Mouse (Mus musculus): ENCODE results near the gene Caprin2.

Caprin2 gene

DNA sequence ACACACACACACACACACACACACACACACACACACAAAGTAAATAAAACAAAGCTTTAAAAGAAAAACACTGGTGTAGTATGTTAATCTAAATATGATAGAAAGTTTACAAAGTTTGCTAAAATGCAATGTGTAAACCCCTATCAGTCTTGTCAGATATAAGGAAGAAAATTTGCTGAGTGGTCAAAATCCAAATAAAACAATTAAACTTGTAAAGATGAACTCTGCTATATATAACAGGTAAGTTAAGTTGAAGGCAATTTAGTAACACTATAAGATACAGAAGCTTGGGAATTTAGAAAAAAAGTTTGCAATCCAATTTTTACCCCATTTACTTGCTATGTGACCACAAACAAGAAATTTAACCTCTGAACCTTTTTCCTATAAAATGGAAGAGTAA is 50.4 kb downstream of the Caprin2 start:
- DNase-seq (ENCODE audit: extremely low read depth, insufficient read length, low spot score) = no peak

DNA sequence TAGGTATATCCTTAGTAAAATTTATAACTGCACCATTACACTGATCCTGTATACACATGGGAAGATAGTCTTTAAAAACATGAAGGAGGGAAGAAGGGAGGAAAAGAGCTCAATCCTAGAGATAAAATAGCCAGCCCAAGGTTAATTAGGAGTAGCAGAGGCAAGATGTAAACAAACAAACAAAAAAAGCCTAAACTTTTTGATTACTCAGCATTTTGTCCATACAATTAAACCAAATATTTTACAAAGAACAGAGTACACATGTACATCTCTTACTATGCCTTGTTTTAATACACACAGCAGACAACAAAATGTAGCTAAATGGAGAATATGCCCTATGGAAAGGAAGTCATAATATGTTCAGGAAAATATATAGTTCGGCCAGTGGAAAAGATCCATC is 54.3 kb downstream of the Caprin2 start:
- DNase-seq (ENCODE audit: extremely low read depth, insufficient read length, low spot score) = no peak

DNA sequence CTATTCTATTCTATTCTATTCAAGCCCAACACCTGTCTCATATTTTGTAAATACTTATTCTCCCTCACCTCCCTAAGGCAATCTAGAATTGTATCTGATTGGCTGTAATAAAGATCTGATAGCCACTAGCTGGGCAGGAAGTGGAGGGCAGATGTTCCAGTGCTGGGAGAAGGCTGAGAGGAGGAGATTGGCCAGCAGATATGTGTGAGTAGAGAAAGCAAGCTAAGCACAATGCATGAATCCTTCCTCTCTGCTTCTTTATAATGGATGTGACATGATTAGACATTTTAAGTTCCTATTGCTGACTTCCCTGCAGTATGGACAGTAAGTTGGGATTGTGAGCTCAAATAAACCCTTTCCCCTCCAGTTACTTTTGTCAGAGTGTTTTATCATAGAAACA is 57.6 kb downstream of the Caprin2 start:
- DNase-seq (ENCODE audit: extremely low read depth, insufficient read length, low spot score) = no peak

DNA sequence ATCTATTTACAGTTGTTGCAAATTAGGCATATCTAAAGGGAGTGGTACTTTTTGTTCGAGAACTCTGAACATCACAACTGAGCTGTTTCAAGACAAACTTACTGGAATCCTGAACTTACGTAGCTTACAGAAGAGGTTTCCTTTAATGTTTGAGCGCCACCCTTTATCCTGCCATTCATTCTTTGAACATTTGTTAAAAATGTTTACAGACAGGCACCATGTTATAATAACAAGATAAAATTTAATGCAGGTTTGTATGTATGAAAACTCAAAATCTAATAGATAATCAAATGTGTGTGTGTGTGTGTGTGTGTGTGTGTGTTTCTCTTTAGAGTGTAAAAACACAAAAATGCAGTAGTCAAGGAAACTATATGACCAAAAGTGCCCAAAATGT is 64.3 kb downstream of the Caprin2 start:
- no peak for DNase-seq (ENCODE audit: extremely low read depth, insufficient read length, low spot score)

DNA sequence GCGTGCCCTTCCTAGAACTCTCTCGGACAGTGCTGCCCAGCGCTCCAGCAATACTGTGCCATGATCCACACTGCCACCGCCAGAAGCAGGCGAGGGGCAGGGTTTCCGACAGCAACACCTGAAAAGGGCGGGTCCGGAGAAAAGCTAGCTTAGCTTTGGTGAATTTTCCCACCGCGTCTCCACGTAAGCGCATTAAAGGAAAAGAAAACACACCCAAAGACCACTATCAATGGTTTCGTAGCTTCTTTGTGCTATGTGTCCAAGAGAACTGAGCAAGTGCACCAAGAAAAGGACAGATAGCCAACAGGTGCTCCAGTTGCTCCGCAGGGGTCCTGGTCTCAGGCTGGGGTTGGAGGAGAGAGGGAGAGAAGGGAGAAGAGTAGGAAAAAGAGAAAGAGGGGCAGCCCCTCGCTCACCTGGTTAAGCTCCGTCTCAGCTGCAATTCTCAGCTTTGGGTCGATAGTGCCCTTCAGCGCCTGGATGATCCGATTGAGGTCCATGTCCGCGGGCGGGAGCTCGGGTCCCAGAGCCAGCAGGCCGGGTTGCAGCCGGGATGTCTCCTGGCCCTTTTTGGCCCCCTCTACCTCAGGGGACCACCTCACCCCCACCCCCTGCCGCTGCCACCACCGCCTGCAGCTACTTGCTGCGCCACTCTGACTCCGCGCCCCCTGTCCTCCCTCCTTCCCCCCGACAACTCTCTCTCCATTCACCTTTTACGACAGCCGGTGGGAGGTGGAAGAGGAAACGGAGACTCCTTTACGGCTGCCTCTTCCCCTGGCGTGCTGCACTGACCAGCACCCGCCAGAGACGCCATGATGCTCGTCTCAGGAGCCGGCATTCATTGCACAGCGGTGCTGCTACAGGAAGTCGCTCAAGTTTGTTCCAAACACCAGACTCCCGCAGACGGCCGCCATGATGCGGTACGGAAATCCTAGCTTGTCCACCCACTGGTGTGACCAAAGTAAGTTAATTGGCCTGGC is 65.0 kb downstream of the Caprin2 start, which contains the start of gene Ipo8:
Gene Ipo8 (minus strand): TSS at position 720 of the 980 bp plus-strand sequence.
- DNase-seq (ENCODE audit: extremely low read depth, insufficient read length, low spot score) = peak; percentile 94

DNA sequence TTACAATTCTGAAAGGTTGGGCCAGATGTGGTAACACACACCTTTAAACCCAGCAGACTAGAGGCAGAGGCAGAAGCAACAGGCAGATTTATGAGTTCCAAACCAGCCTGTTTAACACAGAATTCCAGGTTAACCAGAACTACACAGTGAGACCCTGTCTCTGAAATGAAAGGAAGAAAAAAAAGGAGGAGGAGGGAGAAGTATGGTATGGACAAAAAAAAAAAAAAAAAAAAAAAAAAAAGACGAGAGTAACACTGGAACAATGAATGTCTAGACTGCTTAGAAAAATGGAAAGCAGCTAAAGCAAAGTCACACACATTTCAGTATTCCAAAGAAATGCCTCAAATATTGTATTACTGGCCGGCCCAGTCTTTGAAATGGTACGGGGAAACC is 65.7 kb downstream of the Caprin2 start:
- no peak for DNase-seq (ENCODE audit: extremely low read depth, insufficient read length, low spot score)

DNA sequence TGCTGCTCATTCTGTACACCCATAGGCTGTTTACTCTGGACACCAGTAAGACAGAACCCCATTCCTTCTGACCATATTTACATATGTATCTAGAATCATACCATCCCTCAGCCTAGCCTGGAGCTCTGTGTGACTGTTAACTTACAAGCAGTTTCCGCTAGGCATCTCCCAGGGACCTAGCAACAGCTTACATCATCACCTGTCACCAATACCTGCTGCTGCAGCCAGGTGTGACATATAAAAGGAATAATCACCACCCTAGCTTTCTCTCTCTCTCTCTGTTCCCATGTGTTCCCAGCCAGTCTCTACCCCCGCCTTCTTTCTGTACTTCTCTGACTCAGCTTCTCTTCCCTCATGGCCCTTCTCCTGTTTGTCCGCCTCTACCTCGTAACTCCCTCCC is 69.9 kb downstream of the Caprin2 start:
- no peak for DNase-seq (ENCODE audit: extremely low read depth, insufficient read length, low spot score)

DNA sequence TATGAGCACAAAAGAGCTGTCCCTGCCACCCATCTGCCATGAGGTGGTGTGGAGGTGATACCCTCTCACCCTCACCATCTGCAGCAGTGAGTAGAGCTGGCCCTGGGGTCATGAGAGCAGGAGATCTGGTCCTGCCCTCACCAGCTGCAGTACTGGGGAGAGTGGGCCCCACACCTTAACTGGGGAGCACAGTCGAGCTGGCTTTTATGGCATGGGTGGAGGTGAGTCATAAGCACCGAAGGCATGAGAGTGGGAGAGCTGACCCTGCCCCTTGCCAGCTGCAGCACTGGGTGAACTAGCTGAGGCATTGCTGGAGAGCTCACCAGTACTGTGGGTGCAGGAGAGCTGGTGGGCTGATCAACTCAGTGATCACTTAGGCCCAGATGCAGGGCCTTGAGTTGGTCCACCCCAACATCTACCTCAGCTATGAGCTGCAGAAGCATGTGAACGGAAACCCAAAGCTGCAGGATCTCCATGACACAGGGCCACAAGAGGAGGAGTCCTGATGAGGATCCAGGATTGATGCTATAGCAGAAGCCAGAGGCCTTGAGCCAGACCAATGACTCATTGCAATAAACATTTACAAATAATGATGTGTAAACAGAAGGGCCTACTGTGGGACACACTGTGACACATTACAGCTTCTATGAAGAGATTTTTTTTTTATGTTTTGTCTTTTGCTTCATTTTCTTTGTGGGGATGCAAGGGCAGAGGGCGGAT is 77.3 kb downstream of the Caprin2 start:
- DNase-seq (ENCODE audit: extremely low read depth, insufficient read length, low spot score) = peak; percentile 16

DNA sequence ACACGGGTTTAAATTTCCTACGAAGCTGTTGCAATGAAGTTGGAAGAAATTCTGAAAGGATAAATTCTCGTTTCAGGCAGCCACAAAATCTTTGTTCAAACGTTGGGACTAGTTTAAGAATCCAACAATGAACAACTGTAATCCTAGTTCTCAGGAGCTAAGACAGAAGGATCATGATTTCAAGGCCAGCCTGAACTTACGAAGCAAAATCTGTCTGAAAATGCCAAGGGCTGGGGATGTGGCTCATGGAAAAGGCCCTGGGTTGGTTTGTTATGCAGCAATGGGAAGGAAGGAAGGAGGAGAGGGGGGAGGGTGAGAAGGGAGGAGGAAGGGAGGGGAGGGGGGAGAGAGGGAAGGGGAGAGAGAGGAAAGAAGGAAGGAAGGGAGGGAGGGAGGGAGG is 79.3 kb downstream of the Caprin2 start:
- no peak for DNase-seq (ENCODE audit: extremely low read depth, insufficient read length, low spot score)

DNA sequence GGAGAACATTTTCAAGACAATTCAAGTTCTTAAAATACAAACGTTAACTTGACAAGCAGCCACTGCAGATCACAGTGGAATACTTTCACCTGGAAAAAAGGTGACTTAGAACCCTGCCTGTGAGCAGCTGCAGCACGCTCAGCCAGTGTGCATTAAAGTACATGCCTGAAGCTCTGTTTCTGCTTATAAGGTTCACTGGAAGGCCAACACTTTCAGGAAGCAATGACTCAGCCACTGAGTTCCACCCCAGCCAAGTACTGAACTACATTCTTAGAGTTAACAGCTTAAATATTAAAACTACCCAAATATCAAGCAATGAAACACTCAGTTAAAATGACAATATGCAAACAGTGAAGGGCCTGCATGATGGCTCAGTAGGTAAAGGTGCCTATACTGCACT is 84.9 kb downstream of the Caprin2 start:
- DNase-seq (ENCODE audit: extremely low read depth, insufficient read length, low spot score) = no peak

DNA sequence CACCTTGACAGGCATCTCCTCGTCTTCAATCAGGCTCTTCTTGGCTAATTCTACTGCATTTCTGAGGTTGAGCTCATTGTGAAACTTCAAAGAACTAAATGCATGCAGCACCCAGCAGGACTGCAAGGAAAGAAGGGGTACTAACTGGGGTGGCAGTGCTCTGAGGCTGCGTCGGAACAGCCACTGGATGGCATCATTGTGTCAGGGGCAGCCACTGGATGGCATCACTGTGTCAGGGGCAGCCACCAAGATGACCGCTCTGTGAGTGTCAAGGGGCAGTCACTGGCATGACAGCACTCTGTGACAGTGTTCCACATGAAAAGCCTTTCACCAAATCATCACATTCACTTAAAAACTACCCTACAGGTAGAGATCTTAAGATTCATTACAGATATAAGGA is 96.3 kb downstream of the Caprin2 start:
- no peak for DNase-seq (ENCODE audit: extremely low read depth, insufficient read length, low spot score)

DNA sequence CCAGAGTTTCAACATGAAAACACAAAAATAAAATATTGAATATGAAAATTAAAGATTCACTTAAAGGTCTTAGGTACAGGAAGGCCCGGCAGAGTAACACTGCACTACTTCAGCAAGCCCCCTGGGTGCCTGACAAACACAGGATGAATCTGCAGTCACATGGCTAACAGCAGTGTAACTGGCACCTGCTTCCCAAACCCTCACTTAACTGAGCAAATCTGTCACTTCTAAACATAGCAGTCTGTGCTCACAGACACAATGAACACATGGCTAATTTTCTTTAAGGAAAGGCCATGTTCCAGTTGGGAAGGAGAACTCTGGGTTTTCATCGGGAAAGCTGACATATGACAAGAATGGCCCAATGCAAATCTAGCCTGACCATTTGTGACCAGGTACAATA is 100.9 kb downstream of the Caprin2 start:
- no peak for DNase-seq (ENCODE audit: extremely low read depth, insufficient read length, low spot score)
